Mouse (Mus musculus) lung, adult 18-20 months (tissue): ENCODE data around the gene Vopp1.
"Not testable (repeated sequence)": the region's sequence is repeated elsewhere in the genome, so short reads cannot be mapped to it uniquely, and the experiment has no call there.

Experiments
- DNase-seq, 2 experiments: peaks; one replicate each; pipeline ENCODE4 v3.0.0; 2022; ENCODE audit warnings: mixed read lengths in 2 of 2

Vopp1 gene

DNA sequence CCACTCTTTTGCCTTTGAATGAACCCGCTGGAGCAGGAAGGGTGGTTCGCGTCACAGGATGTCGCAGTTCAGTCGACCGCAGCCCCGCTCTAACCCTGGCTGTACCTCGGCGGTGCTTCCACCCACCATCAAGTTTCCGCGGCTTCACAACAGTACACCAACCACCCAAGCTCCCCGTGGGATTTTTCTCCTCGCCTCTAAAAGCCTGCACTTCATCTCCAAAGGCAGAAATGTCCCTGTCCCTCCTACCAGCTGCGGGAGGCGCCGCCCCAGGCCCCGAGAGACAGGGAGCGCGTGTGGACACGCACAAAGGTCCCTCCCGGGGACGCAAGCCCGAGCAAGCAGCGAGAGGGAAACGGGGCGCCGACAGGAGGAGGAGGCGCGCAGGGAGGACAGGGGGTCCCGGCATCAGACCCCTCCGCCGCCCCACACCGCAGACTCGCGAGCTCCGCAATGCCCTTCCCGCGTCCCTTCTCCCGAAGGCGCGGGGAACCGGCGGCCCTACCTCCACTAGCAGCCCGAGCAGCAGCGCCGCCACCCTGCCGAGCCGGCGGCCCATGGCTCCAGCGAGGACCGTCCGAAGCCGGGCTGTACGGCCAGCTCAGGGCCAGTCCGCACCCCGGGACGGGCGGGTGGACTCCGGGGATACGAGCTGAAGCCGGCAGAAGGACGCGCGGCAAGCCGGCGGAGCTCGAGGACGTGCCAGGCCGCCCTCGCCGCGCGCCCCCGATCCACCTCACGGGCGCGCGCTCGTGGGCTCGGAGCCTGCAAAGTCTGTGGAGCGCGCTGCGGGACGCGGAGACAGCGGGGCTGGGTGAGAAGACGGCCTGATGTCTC lies at the start of gene Vopp1:
Gene Vopp1 (minus strand): TSS at position 738 of the 837 bp plus-strand sequence.
- DNase-seq = peak; percentile 52 to 53

DNA sequence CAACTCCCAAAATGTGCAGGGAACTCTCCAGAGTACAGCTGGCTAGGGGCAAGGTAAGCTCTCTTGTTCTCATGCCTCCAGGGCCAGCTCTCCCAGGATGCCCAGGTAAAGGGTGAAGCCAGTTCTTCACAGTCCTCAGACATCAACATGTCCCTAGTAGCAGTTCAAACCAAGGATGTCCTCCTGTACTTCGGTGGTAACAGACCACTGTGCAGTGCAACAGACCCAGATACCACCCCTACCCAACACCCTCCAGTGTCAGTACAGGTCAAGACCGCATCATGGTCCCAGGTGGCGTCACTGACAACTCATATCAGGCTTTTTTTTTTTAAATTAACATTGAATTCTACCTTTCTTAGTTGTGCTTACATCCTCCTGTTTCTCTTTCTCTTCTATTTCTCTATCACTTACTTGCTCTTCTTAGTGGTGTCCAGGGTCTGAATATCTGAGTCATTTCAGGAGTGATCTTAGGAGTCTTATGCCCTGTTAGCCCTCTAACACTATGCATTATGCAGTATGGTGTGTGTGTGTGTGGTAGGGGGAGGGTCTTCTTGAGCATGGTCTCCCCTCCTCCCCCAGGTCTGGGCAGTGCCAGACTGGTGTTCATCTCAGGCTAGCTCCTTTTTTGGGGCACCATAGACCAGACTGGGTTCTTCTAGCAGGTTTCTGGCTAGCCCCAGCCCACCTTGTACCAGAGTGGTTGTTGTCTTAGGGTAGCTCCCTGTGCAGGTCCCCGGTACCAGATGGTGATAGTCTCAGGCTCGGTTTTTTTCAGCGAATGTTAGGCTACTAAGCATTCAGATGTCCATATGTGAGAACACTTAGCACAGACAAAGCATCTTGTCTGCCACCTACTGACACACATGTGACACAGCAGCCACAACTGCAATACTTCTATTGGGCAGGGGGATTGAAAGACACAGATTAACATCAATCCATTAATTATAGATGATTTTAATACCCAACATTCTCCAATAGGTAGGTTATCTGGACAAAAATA lies 34.4 kb upstream of the Vopp1 start:
- peak in 1 of 2 experiments; percentile 24 for DNase-seq

DNA sequence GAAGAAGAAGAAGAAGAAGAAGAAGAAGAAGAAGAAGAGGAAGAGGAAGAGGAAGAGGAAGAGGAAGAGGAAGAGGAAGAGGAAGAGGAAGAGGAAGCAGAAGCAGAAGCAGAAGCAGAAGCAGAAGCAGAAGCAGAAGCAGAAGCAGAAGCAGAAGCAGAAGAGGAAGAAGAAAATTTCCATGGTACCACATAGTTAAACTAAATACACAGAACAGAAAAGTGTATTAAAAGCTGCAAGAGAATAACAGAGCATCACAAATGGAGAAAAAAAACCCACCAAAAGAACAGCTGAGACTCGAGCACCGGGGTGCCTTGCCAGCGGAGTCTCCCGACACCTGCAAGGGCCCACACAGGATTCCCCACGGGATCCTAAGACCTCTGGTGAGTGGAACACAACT lies 26.2 kb upstream of the Vopp1 start:
- DNase-seq = not testable (repeated sequence)

DNA sequence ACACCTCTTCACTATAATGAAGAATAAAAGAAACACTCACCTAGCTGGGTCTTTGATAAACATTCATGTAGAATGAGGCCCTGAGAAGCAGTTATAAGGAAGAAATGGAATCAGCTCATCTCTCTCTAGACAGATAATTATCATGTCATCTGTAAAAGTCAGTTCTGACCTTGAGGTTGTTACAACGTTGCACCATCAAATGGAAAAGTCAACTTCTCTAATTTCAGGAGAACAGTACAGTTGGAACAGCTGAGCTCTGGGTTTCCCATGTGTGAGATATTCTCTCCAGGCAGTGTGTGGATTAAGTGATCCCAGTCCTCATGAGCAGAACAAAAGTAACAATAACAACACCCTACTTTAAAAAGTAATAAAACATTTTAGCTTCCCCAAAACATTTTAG lies 25.3 kb upstream of the Vopp1 start, which contains the start of gene Vmn1r21:
Gene Vmn1r21 (minus strand): TSS at position 58 of the 400 bp plus-strand sequence.
- no peak for DNase-seq

DNA sequence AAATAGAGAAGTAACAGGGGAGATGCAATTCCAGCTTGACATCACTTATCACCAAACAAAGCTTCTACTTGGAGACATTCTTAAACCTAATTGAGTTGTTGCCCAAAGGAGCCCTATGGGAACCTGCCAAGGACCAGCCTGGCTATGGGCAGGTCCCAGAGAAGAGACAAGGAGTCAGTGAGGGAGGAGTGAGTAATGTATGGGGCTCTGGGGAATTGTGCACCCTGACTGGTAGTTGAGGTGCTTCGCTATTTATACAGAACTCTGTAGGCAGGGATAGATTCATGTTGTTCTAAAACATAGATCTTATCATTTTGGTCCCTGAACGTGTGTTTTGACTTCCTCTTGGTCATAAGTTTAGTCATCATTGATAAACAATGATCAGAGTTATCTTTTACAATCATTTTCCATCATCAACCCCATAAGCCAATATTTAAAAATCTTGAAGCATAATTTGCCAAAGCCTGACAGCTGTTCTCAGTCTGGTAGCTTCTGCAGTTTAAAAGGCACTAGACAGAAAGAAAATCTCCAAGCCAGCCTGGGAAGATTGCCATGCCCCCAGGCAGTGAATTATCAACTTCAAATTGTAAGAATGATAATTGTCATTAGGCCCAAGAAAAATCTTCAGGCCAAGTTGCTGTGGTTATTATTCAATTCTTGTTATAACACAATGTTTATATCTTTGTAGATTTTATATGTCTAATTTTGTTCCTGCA lies 14.9 kb upstream of the Vopp1 start:
- DNase-seq = no peak

DNA sequence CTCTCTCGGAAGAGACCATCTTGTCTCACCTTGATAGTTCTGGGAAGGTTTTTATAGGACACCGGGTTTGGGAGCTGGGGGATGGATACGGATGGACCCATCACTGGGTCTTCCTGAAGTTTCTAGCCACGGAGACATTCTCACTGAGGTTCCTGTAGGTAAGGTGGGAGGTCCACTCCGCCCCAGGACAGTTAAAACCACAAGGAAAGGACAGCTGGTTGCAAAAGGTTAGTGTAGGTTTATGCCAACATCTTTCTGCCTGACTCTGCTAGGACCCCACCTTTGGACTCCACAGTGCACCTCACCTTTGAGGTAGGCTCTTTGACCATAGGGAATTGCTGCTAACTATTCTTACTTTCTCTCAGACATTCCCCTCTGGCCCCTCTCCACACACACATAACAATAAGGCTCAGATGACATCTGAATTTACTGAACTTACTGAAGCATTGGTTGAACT lies 328 bp upstream of the Vopp1 start:
- no peak for DNase-seq

DNA sequence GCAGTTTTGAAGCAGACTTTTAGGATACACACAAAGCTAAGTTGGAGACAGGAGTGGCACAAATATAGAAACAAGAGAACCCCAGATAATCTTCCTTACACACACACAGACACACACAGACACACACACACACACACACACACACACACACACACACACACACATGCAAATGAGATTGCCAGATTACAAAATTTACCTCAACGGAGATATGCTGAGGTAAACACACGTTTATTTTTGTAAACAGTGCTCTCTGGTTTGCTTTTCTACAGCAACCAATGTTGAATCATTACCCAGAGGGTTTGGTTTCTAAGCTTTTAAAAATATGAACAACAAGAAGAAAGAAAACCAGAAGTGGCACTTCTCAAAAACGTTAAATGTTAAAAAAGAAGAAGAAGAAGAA lies 1.5 kb downstream of the Vopp1 start:
- DNase-seq = no peak

DNA sequence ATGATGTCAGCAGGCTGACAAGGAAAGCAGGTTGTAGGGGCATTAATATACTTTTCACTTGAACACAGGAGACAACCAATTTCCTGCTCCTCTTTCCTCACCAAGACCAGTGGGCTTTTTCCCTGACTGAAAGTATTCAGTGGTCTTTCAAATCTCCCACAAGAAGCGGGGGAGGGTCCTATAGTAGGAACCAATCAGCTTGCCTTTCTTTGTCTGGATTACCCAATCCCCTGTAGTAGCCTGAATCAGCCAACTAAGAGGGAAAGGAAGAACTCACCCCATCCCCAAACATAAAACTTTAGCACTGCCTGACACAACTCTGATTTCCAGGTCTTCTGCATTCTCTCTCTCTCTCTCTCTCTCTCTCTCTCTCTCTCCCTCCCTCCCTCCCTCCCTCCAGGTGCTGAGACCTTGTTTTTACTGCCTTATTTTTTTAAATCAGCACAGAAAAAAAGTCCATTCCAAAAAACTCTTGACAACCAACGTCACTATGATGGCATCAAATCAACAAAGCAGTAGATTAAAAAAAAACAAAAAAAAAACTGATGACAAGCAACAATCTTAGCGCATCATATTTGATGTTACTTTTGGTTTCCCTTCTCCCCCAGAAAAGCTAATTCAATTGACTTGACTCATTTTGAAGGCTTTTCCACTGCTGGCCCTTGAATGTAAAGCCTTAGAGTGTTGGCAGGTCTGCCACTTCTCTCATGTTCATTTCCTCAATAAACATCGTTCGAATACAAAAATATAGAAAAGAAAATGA lies 2.1 kb downstream of the Vopp1 start:
- no peak for DNase-seq

DNA sequence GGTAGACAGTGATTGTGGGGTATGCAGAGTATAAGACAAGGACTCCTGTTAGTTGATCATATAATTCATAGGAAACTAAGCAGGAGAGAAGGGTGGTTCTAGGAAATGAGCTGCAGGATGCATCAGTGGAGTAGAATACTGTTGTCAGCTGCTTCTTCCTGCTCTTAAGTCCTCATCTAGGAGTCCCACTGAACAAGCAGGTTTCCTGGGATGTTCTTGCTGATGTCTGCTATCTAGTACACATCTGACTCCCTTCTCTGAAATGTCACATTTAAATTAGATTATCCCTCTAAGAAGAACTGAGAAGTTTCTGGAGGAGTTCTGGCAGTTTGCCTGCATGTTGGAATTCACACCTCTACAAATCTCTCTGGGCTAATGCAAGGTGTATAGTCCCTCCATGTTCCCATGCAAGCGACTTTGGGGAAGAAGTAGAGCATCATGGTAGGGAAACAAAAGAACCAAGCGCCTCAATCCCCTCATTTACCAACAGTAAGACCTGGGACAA lies 10.5 kb downstream of the Vopp1 start:
- no peak for DNase-seq

DNA sequence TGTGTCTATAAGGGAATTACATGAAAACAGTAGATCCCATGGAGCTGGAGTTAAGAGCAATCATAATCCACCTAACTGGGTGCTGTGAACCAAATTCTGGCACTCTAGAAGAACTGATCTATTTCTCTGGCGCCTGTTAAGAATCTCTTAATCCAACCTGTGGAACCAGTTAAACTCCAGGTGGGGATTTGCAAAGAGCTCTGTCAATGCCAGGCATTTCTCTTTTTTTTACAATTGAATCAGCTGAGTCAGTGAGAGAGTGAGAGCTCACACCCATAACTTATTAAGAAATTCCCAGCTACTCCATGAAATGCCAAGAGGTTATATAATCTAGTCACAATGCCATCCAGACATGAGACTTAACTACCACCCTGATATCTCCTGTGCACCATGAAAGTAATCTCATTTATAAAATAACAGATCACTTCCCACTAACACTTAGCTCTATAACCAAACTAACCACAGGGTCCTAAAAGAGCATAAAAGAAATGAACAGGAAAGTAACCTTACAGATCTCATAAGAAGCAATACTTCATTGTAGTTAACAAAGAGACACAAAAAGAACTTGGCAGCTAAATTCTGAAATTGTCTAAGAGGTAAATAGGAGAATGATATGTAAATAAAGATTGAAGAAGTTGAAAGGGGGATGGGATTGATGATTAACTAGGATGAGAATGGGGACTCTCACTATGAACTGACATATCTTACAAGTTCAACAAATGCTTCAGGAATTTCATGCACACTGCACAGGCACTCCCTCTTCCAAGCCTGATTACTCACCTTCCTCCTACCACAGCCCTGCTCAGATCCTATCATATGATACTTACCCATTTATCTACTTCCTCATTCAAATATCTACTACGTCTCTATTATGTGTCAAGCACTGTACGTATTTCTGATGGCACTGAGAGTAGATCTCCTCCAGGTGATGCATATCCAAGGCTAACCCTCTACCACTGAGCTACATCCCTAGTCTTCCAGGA lies 12.9 kb downstream of the Vopp1 start:
- no peak for DNase-seq

DNA sequence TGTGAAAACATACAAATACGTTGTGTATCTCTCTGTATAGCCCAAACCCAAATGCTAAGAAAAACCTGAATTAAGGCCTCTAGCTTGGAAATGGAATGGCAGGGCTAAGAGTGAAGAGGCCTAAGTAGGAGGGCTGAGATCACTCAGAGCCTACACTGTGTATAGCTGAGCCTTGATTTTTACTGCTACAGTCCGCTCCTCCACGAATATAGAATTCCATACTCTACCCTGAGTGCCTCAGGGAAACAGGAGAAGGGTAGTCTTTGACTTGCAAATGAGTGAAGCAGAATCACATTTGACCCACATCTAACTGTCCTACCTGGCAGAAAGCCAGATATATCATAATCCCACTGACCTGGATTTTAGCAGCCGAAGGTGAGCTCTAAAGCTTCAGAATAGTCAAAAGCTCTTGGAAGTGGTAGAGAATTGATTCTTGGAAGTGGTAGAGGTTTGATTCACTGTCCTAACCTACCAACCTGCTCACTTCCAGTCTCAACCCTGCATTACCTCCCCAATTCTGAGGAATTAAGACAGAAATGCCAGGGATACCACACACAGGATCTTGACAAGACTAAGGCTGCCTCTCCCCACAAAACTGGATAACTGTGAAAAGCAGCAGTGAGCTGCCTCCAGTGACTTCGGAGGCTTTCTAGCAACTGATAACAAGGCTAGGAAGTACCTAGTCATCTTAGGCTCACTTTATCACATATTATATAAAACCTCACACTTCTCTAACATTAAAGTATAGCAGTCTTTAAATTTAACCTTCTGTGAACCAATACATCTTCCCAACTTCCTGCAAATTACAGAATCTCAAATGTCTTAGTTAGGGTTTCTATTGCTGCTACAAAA lies 19.5 kb downstream of the Vopp1 start:
- no peak for DNase-seq

DNA sequence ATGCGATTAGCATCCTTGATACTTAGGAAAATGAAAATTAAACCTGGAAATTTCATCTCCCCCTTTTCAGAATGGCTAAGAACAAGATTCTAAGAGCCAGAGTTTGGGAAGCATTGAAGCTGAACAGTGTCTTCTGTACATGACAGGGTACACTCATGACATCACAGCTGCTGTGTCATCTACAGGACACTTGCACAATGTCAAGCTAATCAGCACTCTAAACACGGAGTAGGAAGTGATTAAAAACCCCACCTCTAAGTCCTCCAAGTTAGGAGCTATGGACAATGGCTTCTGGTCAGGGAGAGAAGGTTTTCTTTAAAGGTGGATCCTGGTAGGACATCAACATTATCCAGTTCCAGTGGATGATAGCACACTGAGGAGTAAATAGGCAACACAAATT lies 21.8 kb downstream of the Vopp1 start:
- no peak for DNase-seq

DNA sequence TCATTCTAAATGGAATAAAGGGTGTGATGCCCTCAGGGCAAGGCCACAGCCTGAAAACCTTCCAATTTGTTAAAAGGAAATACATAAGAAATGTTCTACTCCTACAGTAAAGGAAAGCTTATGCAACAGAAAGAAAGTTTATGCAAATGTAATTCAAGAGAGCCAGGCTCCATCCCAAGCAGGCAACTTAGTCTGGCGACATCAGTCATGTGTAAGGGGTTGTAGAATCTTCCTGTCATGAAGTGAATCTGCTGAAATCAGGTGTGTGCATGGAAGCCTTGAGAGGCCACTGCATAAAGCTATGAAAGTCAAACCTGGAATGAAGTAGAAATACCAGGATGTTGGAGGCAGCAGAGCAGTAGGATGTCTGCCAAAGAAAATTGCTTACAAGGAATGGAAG lies 26.0 kb downstream of the Vopp1 start:
- no peak for DNase-seq

DNA sequence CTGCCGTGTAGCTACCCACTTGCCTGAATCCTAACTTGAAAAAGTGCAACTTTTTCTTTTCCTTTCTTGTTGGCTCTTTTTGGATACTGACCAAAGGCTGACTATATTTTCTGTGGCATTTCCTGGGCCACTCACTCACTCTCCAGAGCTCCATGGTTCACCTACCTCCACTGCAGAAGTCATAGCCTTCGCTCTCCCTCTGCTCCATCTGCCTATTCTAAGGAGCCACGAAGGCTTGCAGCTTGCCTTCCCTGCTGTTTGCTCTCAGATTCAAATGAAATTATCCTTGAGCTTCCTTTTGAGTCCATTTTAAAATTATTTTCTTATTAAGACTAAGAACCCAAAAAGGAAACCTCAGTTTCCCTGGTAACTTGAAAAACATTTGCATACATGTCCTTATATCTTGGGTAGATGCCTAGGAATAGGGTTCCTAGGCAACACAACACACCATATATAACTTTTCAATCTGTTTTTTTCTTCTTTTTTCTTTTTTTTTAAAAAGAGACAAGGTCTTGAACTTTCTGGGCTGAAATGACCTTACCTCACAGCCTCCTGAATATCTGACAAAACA lies 28.0 kb downstream of the Vopp1 start:
- no peak for DNase-seq

DNA sequence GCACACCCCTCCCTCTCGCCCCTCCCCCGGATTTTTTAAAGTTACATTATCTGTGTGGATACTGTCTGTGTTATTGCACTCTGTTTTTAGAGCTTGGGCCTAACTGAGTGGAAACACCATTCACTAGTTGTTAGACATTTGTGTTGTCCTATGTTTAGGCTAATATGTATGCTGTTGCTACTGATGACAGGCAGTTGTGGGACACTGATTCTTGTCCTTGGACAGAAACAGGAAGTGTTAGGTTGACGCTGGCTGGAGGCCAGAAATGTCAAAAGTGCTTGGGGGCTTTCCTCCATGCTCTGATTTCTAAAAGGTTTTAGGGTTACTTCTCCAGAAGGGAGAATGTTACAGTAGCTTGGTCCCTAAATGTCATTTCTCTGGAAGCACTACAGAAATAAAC lies 29.1 kb downstream of the Vopp1 start:
- peak; percentile 38 to 46 for DNase-seq

DNA sequence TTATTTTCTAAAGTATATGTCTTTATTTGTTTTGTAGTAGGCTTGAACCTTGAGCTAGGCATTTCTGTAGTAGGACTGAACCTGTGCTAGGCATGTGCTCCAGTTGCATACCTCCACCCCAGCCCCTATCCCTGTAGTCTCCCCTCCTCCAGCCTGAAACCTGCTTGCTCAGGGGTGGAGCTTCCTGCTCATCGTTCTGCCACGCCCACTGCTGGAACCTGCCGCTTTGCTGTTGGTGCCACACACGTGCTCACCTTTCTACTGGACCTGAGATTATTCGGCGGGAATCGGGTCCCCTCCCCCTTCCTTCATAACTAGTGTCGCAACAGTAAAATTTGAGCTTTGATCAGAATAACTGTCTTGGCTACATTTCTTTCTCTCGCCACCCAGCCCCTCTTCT lies 32.1 kb downstream of the Vopp1 start:
- DNase-seq = not testable (repeated sequence)

DNA sequence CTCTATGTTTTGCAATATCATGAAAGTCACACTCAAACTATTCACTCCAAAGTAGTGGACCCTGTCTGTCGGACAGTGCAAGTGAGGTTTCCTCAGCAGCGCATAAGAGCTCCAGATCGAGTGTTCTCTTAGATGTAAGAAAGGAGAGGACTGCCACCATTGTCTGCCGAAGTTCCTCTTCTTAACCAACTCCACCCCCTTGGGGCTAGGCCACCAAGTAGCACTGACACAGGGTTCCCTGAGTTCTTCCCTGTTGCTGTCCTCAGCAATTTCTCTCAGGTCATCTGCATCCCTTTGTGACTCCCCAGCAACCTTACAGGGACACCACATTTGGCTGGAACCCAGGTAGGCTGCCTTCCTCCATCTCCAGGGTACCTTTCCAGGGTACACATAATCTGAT lies 34.4 kb downstream of the Vopp1 start:
- DNase-seq = peak in 1 of 2 experiments; percentile 14

DNA sequence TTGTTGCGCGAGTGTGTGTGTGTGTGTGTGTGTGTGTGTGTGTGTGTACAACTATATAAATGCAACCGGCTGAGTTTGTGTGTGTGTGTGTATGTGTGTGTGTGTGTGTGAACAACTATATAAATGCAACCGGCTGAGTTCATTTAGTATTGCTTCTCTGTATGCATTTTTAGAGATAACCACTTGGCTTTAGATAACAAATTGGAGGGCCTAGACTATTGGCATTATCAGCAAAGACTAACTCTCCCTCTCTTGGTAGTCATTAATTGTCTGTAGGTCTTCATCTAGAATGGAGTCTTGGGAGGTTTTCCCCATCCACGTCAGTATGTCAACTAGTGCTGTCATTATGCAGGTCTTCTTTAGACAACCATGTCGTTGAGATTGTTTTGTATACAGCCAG lies 37.6 kb downstream of the Vopp1 start:
- no peak for DNase-seq

DNA sequence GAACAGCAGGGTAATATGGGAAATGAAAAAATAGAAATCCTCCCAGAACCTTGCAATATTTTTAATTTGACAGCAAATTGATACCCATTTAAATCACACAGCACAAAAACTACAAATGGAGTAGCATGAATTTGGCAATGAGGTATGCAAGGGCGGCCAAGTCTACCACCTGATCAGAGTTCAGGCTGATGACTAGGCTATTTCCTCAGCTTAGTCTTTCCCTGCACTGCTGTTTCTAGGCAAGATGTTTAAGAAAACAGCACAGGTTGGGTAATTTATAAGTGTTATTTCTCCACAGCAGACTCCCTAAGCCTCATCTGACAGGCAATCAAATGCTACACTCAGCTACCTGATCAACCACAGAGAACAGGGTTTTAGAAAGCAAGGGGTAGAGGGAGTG lies 40.7 kb downstream of the Vopp1 start:
- DNase-seq = no peak
